Mouse (Mus musculus): ENCODE measurements around the gene Pop5.
A peak's percentile ranks its signal among the peaks of the same experiment; 100 is the strongest.

Gene Pop5

GRCm38 (mm10) chr5:115235786-115236263 is at the start of gene Pop5:
Pop5 (plus strand) TSS chr5:115235836.
- DNase-seq, result peak; percentile 90

- peak; percentile 48 for DNase-seq
Observed at GRCm38 (mm10) chr5:115186371-115187073, 49.1 kb upstream of the Pop5 start.

- peak; percentile 92 for DNase-seq
Observed at GRCm38 (mm10) chr5:115187188-115188131, 48.2 kb upstream of the Pop5 start.

- DNase-seq, result peak; percentile 46
Observed at GRCm38 (mm10) chr5:115188824-115189223, 46.8 kb upstream of the Pop5 start.

GRCm38 (mm10) chr5:115190081-115190480 is 45.6 kb upstream of the Pop5 start:
- no peak for DNase-seq

GRCm38 (mm10) chr5:115191880-115192827 is 43.5 kb upstream of the Pop5 start:
- DNase-seq, result peak; percentile 44

GRCm38 (mm10) chr5:115192828-115193195 is 42.8 kb upstream of the Pop5 start:
- DNase-seq, result no peak

GRCm38 (mm10) chr5:115193226-115193625 is 42.4 kb upstream of the Pop5 start:
- DNase-seq, result peak; percentile 57

GRCm38 (mm10) chr5:115193669-115194625 is 41.7 kb upstream of the Pop5 start, which contains the start of gene Cabp1:
Cabp1 (minus strand) TSS chr5:115194381.
- DNase-seq, result peak; percentile 89

- no peak for DNase-seq
Observed at GRCm38 (mm10) chr5:115194626-115195221, 40.9 kb upstream of the Pop5 start.

GRCm38 (mm10) chr5:115203735-115204561 is 31.7 kb upstream of the Pop5 start:
- DNase-seq, result peak; percentile 57

- DNase-seq, result peak; percentile 87
Observed at GRCm38 (mm10) chr5:115204562-115205311, 30.9 kb upstream of the Pop5 start.

- DNase-seq, result no peak
Observed at GRCm38 (mm10) chr5:115207244-115207643, 28.4 kb upstream of the Pop5 start.

- DNase-seq, result no peak
Observed at GRCm38 (mm10) chr5:115207892-115208291, 27.7 kb upstream of the Pop5 start.

GRCm38 (mm10) chr5:115208601-115209000 is 27.0 kb upstream of the Pop5 start:
- no peak for DNase-seq

- no peak for DNase-seq
Observed at GRCm38 (mm10) chr5:115210380-115210779, 25.3 kb upstream of the Pop5 start.

GRCm38 (mm10) chr5:115212451-115212850 is 23.2 kb upstream of the Pop5 start:
- no peak for DNase-seq

GRCm38 (mm10) chr5:115212861-115213260 is 22.8 kb upstream of the Pop5 start:
- DNase-seq, result no peak

GRCm38 (mm10) chr5:115214864-115215263 is 20.8 kb upstream of the Pop5 start:
- peak; percentile 74 for DNase-seq
